In the genomic region with DNA sequence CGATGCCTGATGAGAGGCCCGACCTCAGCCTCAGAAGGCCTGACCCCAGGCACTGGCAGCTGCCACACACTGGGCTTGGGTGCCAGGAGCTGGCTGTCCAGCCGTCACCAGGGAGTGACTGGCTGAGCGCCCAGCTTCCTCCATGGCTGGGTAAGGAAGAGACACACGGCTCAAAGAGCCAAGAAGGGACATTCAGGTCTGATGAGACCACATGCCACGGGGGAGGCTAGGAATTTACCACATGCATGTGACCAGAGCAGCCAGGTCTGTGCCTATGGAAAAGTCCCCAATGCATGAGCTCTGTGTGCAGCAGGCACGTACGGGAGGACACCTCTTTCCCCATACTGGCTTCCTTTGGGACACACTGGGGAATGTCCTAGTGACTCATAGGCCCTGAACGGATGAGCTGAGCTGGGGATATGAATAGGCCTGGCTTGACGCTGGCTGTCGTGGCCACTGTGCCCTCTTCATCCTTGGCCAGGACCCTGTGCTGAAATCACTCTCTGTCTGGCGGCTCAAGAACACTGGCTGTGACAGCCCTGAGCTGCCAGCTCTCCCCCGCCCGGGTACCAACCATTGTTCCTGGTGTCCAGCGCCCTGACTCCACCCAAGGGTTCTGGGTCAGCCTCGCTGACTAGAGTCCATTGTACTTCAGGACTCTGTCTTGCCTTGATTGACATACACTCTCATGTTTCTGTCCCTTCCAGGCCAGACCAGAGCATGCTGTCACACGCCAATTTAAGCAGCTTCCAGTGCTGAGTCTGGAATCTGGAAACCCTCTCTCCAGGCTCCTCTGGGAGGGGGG, we compare ENCODE assay signal across 10 mouse cellular contexts. TPM values are rescaled to one million over a fixed set of nuclear protein-coding genes. Genes with fewer than 3 reads are reported as not detected.
DNase-seq lines count a peak whose midpoint lies in the region; ATAC-seq and TF ChIP-seq lines count a peak whose summit lies in the region.
"Had no signal": no experiment of that assay in that cellular context is flagged by ENCODE, and none has a peak within 500 bp of the region (broad histone marks: within the 10 kb centered on the region; RNA-seq: fewer than 3 reads in every experiment).

No protein-coding gene starts in this region.

- H3K9me3 ChIP-seq in lung, embryonic 14.5 days (ENCODE audit: low read depth, low read length) = no peaks in the 10 kb centered on the region
- H3K9me3 ChIP-seq in hindbrain, embryonic 15.5 days = no peaks in the 10 kb centered on the region
- H3K9me3 ChIP-seq in midbrain, postnatal 0 days (ENCODE audit: low read length) = no peaks in the 10 kb centered on the region
- no peaks in the 10 kb centered on the region for H3K9me3 ChIP-seq in intestine, postnatal 0 days (ENCODE audit: control insufficient read depth)
- H3K9me3 ChIP-seq: embryonic facial prominence, embryonic 12.5 days had no signal

- no peaks in the 10 kb centered on the region for H3K4me1 ChIP-seq in lung, embryonic 14.5 days (ENCODE audit: insufficient read depth)
- peaks cover 10% of the 10 kb centered on the region for H3K4me1 ChIP-seq in hindbrain, embryonic 15.5 days (replicated peaks)
- H3K4me1 ChIP-seq in midbrain, postnatal 0 days (ENCODE audit: insufficient read depth, low read length) = no peaks in the 10 kb centered on the region
- H3K4me1 ChIP-seq in intestine, postnatal 0 days (replicated peaks; ENCODE audit: control insufficient read depth, insufficient read depth, low read length) = no peaks in the 10 kb centered on the region

- no peak for ATAC-seq in lung, embryonic 14.5 days (ENCODE audit: insufficient read depth)
- ATAC-seq in hindbrain, embryonic 15.5 days (ENCODE audit: low FRiP score, low read depth) = peak; percentile 63; the same call in 1 of the 2 replicates
- ATAC-seq in midbrain, postnatal 0 days (ENCODE audit: low FRiP score) = peak; percentile 74
- no peak for ATAC-seq in intestine, postnatal 0 days

- peak; percentile 9 for DNase-seq in lung, embryonic 14.5 days
- no peak for DNase-seq in lung, adult 18-20 months
- DNase-seq in brain, embryonic 14.5 days (ENCODE audit: low read depth) = peak; percentile 65
- DNase-seq in gastrocnemius, postnatal 25 days = peak; percentile 83
- peak; percentile 81 for DNase-seq in midbrain, postnatal 0 days (ENCODE audit: low spot score)
- no peak for DNase-seq in spleen, postnatal 14 days (ENCODE audit: low spot score in 2 of 2)

- H3K9ac ChIP-seq in lung, embryonic 14.5 days = no peak overlapping the region
- no peak overlapping the region for H3K9ac ChIP-seq in hindbrain, embryonic 15.5 days
- no peak overlapping the region for H3K9ac ChIP-seq in midbrain, postnatal 0 days (replicated peaks; ENCODE audit: low read length, poor library complexity, severe bottlenecking)
- H3K9ac ChIP-seq in intestine, postnatal 0 days (ENCODE audit: low read depth, low read length) = no peak overlapping the region
- H3K9ac ChIP-seq: embryonic facial prominence, embryonic 12.5 days had no signal

- no peak overlapping the region for H3K4me3 ChIP-seq in lung, embryonic 14.5 days (ENCODE audit: low read depth, low read length)
- H3K4me3 ChIP-seq in hindbrain, embryonic 15.5 days = no peak overlapping the region
- H3K4me3 ChIP-seq in midbrain, postnatal 0 days (ENCODE audit: low read depth, low read length) = no peak overlapping the region
- no peak overlapping the region for H3K4me3 ChIP-seq in intestine, postnatal 0 days (ENCODE audit: low read depth, low read length)
- H3K4me3 ChIP-seq: embryonic facial prominence, embryonic 12.5 days had no signal

- no peak for TF ChIP-seq POLR2A in brain, embryonic 14.5 days (IDR thresholded peaks at IDR 0.05; ENCODE audit: borderline replicate concordance, extremely low read depth, insufficient read depth, insufficient read length, poor library complexity, severe bottlenecking)

- H3K27ac ChIP-seq in lung, embryonic 14.5 days (ENCODE audit: low read depth) = no peak overlapping the region
- H3K27ac ChIP-seq in hindbrain, embryonic 15.5 days (replicated peaks) = no peak overlapping the region; the same call in 1 of the 2 replicates
- no peak overlapping the region for H3K27ac ChIP-seq in midbrain, postnatal 0 days (ENCODE audit: low read depth, low read length)
- H3K27ac ChIP-seq in intestine, postnatal 0 days (ENCODE audit: low read depth, low read length) = no peak overlapping the region
- H3K27ac ChIP-seq: embryonic facial prominence, embryonic 12.5 days had no signal

- no peaks in the 10 kb centered on the region for H3K36me3 ChIP-seq in lung, embryonic 14.5 days (ENCODE audit: insufficient read depth)
- H3K36me3 ChIP-seq in hindbrain, embryonic 15.5 days = no peaks in the 10 kb centered on the region
- no peaks in the 10 kb centered on the region for H3K36me3 ChIP-seq in midbrain, postnatal 0 days (ENCODE audit: insufficient read depth, low read length)
- no peaks in the 10 kb centered on the region for H3K36me3 ChIP-seq in intestine, postnatal 0 days (ENCODE audit: control insufficient read depth, insufficient read depth)
- H3K36me3 ChIP-seq: embryonic facial prominence, embryonic 12.5 days had no signal

- no peak for TF ChIP-seq CTCF in lung, embryonic 14.5 days (IDR thresholded peaks at IDR 0.05; ENCODE audit: low read depth)
- no peak for TF ChIP-seq CTCF in brain, embryonic 14.5 days (IDR thresholded peaks at IDR 0.05; ENCODE audit: borderline replicate concordance, extremely low read depth, insufficient read depth, insufficient read length)
- no peak for TF ChIP-seq CTCF in midbrain, postnatal 0 days (IDR thresholded peaks at IDR 0.05)
- no peak for TF ChIP-seq CTCF in intestine, postnatal 0 days (IDR thresholded peaks at IDR 0.05; ENCODE audit: low read depth)

- H3K27me3 ChIP-seq in lung, embryonic 14.5 days (ENCODE audit: insufficient read depth, low read length) = no peaks in the 10 kb centered on the region
- H3K27me3 ChIP-seq in hindbrain, embryonic 15.5 days = no peaks in the 10 kb centered on the region
- no peaks in the 10 kb centered on the region for H3K27me3 ChIP-seq in midbrain, postnatal 0 days (ENCODE audit: insufficient read depth, low read length)
- no peaks in the 10 kb centered on the region for H3K27me3 ChIP-seq in intestine, postnatal 0 days (replicated peaks; ENCODE audit: control insufficient read depth, insufficient read depth, low read length)
- H3K27me3 ChIP-seq: embryonic facial prominence, embryonic 12.5 days had no signal

- 62% methylated on average over 17 of the region's 17 CpGs for WGBS in lung, embryonic 14.5 days
- WGBS in hindbrain, embryonic 15.5 days = 35% methylated on average over 17 of the region's 17 CpGs
- 49% methylated on average over 17 of the region's 17 CpGs for WGBS in midbrain, postnatal 0 days
- WGBS in intestine, postnatal 0 days = 70% methylated on average over 17 of the region's 17 CpGs

- H3K4me2 ChIP-seq in lung, embryonic 14.5 days = no peak overlapping the region
- H3K4me2 ChIP-seq in hindbrain, embryonic 15.5 days = no peak overlapping the region
- no peak overlapping the region for H3K4me2 ChIP-seq in midbrain, postnatal 0 days (ENCODE audit: low read depth, low read length, poor library complexity, severe bottlenecking)
- H3K4me2 ChIP-seq in intestine, postnatal 0 days (replicated peaks; ENCODE audit: low read depth) = no peak overlapping the region
- H3K4me2 ChIP-seq: embryonic facial prominence, embryonic 12.5 days had no signal

RNA-seq across cellular contexts. Expression of gene Myo18b, which starts 9.3 kb away (rescaled TPM):
- polyA plus RNA-seq in lung, embryonic 14.5 days (2014; fragmentation: Nextera tagmentation; extraction: Ambion mirVana) = 0.70 and 0.80 TPM in 2 replicates
- 1.1 and 1.8 TPM in 2 replicates for polyA plus RNA-seq in brain, embryonic 14.5 days (2012; rRNA removed)
- 100 to 1,000 TPM; 437 to 535 TPM for total RNA-seq in gastrocnemius, postnatal 25 days (2021)
- polyA plus RNA-seq in hindbrain, embryonic 15.5 days (2015; fragmentation: Nextera tagmentation; extraction: Ambion mirVana) = 1.0 and 1.5 TPM in 2 replicates
- total RNA-seq in midbrain, postnatal 0 days (2014; rRNA removed) = 1.1 and 1.9 TPM in 2 replicates
- polyA plus RNA-seq in midbrain, postnatal 0 days (2015; fragmentation: Nextera tagmentation; extraction: Ambion mirVana) = 1.3 and 1.7 TPM in 2 replicates
- 0.08 and 0.09 TPM in 2 replicates for polyA plus RNA-seq in intestine, postnatal 0 days (2015; fragmentation: Nextera tagmentation; extraction: Ambion mirVana)
- total RNA-seq: MEL had no signal

Comparison
In these comparisons a context has a peak if more than half of its experiments do, and no peak if none do; other contexts are left out.
1. DNase-seq: peak in lung, embryonic 14.5 days (single experiment), brain, embryonic 14.5 days (single experiment), gastrocnemius, postnatal 25 days (single experiment) and midbrain, postnatal 0 days (single experiment); none in lung, adult 18-20 months (0 of 2) and spleen, postnatal 14 days (0 of 2).
2. ATAC-seq: peak in hindbrain, embryonic 15.5 days (single experiment) and midbrain, postnatal 0 days (single experiment); none in lung, embryonic 14.5 days (single experiment) and intestine, postnatal 0 days (single experiment).